Mouse (Mus musculus): Measurements from ENCODE around the gene Etfdh. TPM values are rescaled to one million over a fixed set of nuclear protein-coding genes. Genes with fewer than 3 reads are reported as not detected.

The Etfdh gene
- polyA plus RNA-seq (2014; fragmentation: Illumina TruSeq; extraction: RNeasy Lipid Tissue Mini Kit (QIAGEN cat#74804); ENCODE audit: low replicate concordance), result 267 TPM

DNA sequence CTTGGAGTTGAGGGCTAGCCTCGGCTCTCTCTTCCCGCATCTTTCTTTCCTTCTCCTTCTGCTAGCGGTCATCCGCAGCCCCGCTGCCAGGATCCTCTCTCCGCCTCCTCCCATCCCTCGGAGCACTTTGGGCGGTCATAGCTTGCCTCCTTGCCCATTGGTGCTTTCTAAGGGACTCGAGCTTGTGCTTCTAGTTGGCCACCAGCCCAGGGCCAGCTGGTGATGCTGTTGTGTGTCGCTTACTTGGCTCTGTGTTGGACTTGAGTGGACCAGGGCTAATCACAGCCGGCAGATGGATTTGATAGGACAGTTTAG is at the start of gene Etfdh:
Gene Etfdh (minus strand): TSS at position 85 of the 315 bp plus-strand sequence.

DNA sequence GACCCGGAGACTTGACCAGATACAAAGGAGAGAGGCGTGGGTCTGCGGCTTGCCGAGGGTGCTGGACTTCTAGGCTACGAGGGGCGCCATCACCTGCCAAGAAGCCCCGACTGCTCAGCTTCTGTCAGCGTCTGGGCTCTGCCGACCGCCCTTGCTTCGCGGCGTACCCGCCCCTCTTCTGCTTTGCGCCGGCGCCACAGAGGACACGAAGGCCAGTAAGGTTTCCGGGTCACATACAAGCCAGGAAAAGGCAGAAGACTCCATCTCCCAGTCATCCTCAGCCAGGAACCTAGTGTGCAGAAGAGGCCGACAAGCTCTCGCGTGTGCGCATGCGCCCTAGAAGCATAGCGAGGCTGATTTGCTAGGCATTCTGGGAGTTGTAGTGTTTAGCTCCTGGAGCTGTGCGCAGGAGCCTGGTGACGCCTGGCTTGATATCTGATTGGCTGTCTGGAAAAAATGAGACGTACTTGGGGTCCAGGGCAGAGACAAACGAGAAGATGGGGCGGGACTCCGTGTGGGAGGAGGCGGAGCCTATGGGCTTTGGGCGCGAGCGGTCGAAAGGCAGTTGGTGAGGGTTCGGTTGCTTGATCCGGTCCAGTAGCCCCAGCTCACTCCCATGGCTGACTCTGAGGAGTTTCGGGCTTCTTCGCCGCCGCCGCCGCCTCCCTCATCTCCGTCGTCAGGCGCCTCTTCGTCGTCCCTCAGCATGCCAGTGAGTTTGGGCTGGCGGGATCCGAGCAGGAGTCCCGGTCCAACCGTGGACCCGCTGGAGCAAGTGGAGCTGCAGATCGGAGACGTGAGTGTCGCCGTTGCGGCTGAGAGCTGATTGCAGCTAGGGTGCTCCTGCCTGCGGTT is 512 bp downstream of the Etfdh start, which contains the start of gene 4930579G24Rik:
Gene 4930579G24Rik (plus strand): TSS at position 519 of the 855 bp plus-strand sequence.

DNA sequence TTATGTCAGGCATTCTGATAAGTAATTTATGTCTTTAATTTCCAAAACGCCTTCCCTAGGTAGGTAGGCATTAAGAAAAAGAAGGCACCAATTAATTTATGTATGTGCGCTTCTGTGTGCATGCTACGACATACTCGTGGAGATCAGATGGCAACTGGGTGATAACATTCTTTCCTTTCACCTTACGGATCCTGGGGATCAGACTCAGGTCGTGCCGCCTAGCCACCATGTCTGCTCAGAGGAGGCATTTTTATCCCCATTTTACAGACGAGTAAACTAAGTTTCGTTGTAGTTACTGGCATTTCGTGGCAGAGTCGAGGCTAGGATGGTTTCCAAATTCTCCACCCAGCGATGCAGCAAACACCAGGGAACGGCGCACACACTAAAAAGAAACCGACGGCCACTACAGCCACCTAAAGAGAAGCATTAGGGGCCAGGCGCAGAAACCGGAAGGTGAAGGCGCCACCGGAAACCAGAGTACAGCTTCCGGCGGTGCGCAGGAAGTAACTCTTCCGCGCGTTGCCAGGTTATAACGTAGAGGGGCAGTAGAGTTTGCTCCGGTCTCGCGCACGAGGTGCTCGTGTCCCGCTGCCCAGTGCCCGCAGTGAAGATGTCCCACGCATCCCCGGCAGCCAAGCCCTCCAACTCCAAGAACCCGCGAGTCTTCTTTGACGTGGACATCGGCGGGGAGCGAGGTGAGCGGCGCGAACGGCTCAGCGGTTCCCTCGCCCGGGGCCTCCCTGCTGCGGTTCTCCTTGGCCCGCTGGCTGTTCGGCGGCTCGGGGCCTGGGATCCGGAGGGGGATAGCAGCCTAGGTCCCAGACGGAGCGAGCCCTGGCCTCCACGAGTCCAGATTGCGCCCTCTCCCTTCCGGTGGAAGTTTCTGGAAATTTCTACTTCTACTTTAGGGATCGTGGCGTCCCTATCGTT is 38.2 kb downstream of the Etfdh start, which contains the start of gene Ppid:
Gene Ppid (plus strand): TSS at position 480 of the 930 bp plus-strand sequence.

DNA sequence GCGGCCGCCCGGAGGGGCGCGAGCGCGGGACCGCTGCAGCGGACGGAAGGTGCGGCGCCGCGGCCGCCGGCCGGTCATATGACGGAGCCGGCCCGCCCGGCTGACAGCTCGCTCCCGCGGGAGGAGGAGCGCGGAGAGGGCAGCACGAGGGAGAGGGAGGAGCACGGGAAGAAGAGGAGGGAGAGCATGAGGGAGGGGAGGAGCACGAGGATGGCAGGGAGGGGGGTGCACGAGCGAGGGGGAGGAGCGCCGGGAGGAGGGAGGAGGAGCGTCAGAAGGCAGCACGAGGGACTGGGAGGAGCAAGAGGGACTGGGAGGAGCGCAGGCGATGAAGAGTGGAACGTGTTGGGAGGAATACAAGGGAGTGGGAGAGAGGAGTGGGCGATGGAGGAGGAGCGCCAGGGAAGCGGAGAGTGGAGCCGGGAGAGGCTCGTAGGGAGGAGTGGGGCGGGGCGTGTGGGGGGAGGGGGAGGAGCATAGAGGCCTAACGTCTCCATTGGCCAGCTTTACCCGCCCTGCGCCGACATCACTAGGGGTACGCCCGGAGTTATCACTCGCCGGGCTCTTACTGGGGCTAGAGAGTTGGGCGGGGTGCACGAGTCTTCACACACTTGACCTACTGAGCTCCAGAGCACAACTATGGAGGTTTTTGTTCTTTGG is 61.5 kb downstream of the Etfdh start, which contains the start of gene Fnip2:
Gene Fnip2 (minus strand): TSS at position 94 of the 660 bp plus-strand sequence.

Other genes starting within 250 kb of the Etfdh start
- gene Fnip2, start 61.7 kb downstream of the Etfdh start, polyA plus RNA-seq (2014; fragmentation: Illumina TruSeq; extraction: RNeasy Lipid Tissue Mini Kit (QIAGEN cat#74804); ENCODE audit: low replicate concordance), result 5.2 TPM
- gene Ppid, start 38.2 kb downstream of the Etfdh start, polyA plus RNA-seq (2014; fragmentation: Illumina TruSeq; extraction: RNeasy Lipid Tissue Mini Kit (QIAGEN cat#74804); ENCODE audit: low replicate concordance), result 175 TPM
- gene 4930579G24Rik, start 421 bp downstream of the Etfdh start, polyA plus RNA-seq (2014; fragmentation: Illumina TruSeq; extraction: RNeasy Lipid Tissue Mini Kit (QIAGEN cat#74804); ENCODE audit: low replicate concordance), result 4.4 TPM
- 0.11 TPM for gene Rxfp1, start 108.4 kb upstream of the Etfdh start, polyA plus RNA-seq (2014; fragmentation: Illumina TruSeq; extraction: RNeasy Lipid Tissue Mini Kit (QIAGEN cat#74804); ENCODE audit: low replicate concordance)
- gene Tmem144, start 223.3 kb upstream of the Etfdh start, polyA plus RNA-seq (2014; fragmentation: Illumina TruSeq; extraction: RNeasy Lipid Tissue Mini Kit (QIAGEN cat#74804); ENCODE audit: low replicate concordance), result 32.0 TPM

Measured in small intestine, adult 10 weeks (tissue).